Mouse (Mus musculus) lung, postnatal 25 days (tissue): ENCODE results near the gene Rmdn3.

Experiments
- DNase-seq: peaks from one replicate; pipeline ENCODE4 v3.0.0; 2022; ENCODE audit warnings: low spot score

The Rmdn3 gene

DNA sequence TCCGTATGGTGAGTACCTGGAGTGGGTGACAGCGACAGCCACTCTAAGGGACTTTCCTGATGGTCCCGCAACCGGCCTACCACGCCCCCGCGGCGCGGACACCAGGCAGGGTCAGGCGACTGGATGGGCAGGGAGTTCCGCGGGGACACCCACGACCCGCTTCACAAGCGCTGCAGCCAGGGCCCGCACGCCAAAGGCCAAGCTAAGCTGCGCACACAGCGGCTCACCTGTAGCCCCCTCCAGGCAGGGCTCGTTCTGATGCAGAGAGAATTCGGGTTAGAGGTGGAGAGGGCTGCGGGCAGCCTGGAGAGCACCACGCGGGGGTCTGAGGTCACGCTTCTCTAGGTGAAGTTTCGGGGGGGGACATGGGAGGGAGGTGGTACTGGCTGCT lies 11.0 kb upstream of the Rmdn3 start:
- no peak for DNase-seq

DNA sequence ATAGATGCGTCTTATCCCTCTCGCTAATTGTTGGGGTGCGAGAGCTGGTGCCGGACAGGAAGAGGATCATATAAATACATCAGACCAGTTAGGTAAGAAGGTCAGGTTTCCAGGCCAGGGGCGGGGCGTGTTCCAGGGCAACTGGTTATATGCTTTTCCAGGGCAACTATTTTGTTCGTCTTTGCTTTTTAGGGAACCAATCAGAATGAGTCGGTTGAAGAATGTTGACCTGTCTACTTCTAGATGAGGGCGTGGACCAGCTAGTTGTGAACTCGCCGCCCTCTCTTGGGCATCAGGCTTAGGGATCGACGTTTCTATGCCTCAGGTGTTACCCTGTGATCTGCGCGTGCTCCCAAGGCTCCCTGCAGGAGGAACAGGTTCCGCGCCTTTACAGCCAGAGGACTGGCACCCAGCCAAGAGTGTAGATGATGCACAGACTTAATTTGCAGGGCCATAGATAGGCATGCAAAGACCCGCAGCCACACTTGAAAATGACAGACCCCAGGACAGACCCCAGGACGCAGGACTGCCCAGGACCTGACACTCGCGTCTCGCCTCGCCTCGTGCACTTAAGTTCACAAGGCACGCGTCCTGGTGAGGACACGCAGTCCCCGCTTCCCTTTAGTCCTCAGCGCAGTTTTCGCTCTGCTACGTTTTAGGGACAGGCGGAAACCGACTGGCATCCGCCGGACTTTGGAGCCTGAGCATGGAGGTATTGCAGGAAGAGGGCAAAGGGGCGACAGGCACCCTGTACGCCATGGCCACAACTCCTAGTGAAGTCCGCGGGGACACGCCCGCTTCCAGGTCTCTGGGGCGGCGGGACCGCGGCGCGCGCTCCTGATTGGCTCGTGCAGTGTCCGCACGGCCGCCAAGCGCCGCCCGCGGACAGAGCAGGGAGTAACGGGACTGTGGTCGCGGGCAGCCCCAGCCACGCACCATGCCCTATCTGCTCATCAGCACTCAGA lies 10.3 kb upstream of the Rmdn3 start, which contains the start of gene Gchfr:
TSS of gene Gchfr (plus strand) at position 873 of the 965 bp plus-strand sequence.
- peak; percentile 59 for DNase-seq

DNA sequence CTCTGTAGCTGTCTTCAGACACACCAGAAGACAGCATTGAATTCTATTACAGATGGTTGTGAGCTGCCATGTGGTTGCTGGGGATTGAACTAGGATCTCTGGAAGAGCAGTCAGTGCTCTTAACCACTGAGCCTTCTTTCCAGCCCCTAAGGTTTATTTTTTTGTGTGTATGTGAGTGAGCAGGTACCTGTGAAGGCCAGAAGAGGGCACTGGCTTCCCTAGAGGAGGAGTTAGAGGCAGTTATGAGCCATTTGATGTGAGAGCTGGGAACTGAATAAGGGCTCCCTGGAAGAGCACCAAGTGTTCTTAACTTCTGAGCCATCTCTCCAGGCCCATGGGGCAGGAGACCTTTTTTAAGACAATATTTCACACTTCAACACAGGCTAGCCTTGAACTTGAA lies 8.6 kb upstream of the Rmdn3 start:
- DNase-seq: no peak

GRCm38 (mm10) chr2:119163999-119164398 lies 7.2 kb upstream of the Rmdn3 start:
- DNase-seq: no peak

- no peak for DNase-seq
Observed at GRCm38 (mm10) chr2:119163135-119163534, 6.3 kb upstream of the Rmdn3 start.

- peak; percentile 69 for DNase-seq
Observed at GRCm38 (mm10) chr2:119161247-119161646, 4.4 kb upstream of the Rmdn3 start.

DNA sequence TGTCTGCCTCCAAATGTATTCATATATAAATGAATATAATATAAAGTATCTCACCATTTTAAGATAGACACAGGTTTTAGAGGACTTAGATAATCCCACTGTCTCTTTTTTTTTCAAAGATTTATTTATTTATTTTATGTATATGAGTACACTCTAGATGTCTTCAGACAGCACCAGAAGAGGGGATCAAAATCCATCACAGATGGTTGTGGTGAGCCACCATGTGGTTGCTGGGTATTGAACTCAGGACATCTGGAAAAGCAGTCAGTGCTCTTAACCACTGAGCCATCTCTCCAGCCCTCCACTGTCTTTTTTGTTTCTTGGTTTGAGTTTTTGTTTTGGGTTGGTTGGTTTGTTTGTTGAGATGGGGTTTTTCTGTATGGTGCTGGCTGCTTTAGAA lies 1.0 kb upstream of the Rmdn3 start:
- DNase-seq: no peak

- DNase-seq: no peak
Observed at GRCm38 (mm10) chr2:119156081-119156680, 653 bp downstream of the Rmdn3 start.

DNA sequence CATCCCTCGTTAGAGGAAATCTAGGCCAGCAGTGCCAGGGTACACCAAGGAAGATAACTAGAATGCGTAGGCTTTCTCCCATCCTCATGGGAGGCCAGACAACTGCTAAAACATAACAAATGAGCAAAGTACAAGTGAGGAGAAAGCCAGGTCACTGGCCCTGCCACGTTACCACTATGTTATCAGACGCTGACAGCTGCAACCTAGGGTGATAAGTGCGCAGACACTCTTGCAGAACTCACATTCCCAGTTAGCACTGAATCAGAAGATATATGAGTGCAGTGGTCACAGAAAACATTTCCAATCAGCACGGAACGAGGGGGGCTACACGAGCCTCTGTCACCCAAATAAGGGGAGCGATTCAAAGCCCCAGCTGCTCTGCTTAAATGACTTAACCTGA lies 1.4 kb downstream of the Rmdn3 start:
- no peak for DNase-seq

DNA sequence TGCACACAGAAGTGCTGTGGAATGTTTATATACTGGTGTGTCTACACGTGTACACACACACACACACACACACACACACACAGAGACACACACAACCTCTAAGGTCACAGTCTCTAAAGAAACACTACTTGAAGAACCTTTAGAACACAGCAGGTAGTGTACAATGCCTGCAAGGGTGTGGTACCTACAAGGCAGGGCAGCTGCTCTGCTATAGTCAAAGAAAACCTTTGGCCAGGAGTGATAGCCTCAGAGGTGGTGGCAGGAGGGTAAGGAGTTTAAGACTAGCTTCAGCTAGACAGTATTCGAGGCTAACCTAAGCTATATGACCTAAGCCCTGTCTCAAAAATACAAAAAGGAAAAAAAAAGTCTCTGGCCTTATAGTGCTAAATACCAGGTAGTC lies 2.2 kb downstream of the Rmdn3 start:
- no peak for DNase-seq

GRCm38 (mm10) chr2:119152255-119152654 lies 4.6 kb downstream of the Rmdn3 start:
- no peak for DNase-seq

- DNase-seq: no peak
Observed at GRCm38 (mm10) chr2:119147775-119148174, 9.1 kb downstream of the Rmdn3 start.

GRCm38 (mm10) chr2:119147160-119147678 lies 9.6 kb downstream of the Rmdn3 start:
- no peak for DNase-seq

GRCm38 (mm10) chr2:119146435-119146834 lies 10.4 kb downstream of the Rmdn3 start:
- no peak for DNase-seq

DNA sequence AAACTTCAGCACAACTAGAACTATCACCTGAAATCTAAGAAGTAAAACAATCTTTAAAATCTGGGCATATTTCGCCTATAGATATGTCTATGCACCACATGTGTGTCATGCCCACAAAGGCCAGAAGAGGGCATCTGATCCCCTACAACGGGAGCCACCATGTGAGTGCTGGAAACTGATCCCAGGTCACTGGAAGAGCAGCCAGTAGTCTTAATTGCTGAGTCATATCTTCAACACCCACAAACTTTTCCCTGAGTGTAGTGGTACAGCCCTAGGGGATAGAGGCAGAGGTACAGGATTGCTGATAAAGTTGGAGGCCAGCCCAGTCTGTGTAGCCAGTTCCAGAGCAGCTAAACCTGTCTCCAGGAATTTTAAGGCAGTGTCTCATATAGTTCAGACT lies 11.6 kb downstream of the Rmdn3 start:
- DNase-seq: no peak

DNA sequence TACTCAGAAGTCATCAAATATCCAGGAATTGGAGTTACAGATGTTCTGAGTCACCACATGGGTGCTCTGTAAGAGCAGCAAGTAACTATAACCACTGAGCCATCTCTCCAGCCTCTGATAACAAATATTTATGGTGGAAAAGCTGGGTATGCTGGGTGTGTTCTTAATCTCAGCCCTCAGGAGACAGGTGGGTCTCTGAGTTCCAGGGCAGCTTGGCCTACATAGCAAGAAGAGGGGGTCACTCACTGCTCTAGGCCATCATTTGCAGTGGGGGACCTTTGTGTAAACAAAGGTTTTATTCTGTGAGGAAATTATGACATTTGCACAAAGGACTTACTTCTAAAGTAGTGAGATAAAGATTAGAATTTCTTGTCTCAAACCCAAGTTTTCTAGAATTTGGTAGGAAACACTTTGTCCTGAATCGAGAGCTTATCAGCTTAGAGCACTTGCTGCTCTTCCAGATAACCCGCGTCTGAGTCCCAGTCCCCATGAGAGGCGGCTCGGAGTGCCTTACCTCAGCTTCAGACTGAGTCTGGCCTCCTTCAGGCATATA lies 20.4 kb downstream of the Rmdn3 start:
- no peak for DNase-seq

- no peak for DNase-seq
Observed at GRCm38 (mm10) chr2:119113121-119113925, 43.5 kb downstream of the Rmdn3 start.

DNA sequence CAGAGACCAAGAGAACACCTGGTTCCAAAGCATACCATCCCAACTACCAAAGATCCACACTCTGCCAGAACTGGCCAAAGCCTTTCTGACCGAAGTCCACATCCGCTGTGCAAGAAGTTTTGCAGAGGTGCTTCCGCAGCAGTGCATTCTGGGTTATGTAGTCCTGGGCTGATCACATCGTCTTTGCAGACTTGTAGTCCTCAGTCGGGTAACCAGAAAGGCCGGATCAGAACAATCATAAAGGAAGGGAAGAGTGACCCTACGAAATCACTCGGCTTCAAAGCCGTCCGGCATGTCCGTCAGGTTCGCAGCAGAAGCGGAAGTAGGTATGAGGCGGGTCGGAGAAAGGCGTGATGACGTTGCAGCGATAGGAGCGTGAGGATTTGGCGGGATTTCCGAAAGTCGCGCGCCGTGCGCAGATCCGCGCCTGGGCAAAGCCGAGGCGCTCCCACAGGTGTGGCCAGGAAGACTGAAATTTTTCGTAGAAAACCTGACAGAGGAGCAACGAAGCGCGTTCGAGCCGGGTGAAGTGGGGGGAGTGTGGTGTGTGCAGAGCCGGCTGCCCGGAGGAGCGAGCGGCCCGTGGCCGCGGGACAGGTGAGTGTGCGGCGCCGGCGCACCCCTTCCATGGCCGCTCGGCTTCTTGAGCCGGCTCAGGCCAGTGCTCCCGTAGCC lies 44.3 kb downstream of the Rmdn3 start, which contains the start of gene Rad51:
TSS of gene Rad51 (plus strand) at position 356 of the 675 bp plus-strand sequence.
- peak; percentile 86 for DNase-seq

DNA sequence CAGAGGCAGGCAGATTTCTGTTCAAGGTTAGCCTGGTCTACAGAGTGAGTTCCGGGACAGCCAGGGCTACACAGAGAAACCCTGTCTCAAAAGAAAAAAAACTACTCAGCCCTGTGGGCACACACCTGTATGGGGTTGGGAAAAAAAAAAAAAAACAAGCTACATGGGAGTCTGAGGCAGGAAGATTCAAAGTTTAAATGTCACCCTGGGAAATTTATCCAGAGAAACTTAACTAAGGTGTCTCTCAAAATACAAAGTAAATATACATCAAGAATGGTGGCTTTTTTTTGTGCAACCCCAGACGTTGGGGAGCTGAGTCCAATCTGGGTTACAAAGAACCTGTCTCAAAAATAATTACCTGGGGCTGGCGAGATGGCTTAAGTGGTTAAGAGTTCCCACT lies 45.8 kb downstream of the Rmdn3 start:
- no peak for DNase-seq

- DNase-seq: no peak
Observed at GRCm38 (mm10) chr2:119108554-119108953, 48.3 kb downstream of the Rmdn3 start.

DNA sequence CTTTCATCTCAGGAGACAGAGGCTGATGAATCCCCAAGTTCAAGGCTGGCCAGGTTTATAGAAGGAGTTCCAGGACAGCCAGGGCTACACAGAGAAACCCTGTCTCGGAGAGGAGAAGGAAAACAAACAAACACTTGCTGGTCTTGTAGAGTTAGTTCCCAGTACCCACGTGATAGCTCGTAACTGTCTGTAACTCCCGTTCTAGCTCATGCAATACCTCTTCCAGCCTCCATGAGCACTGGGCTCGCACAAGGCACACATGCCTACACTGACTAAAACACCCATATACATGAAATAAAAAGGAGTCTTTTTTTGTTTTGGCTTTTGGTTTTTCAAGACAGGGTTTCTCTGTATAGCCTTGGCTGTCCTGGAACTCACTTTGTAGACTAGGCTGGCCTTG lies 50.3 kb downstream of the Rmdn3 start:
- DNase-seq: no peak
